Mouse (Mus musculus) lung, adult 2 months (tissue): ENCODE data around the gene Cdh26. TPM values are rescaled to one million over a fixed set of nuclear protein-coding genes. Genes with fewer than 3 reads are reported as not detected.

Experiments
- DNase-seq: peaks from one replicate; pipeline ENCODE4 v3.0.0; 2022
- H3K4me1 ChIP-seq: fragments of 200-500 bp; 2 replicates; pipeline ENCODE4 v1.6.1; 2011; ENCODE audit warnings: low read length; ENCODE audit not compliant: control insufficient read depth, insufficient read depth
- H3K4me3 ChIP-seq: fragments of 200-500 bp; replicated peaks from 2 replicates; pipeline ENCODE3; 2011; ENCODE audit warnings: low read depth, mild to moderate bottlenecking, control low read depth, low read length; ENCODE audit errors: extremely low read depth
- CTCF ChIP-seq: fragments of 200-500 bp; IDR thresholded peaks from 2 replicates; pipeline ENCODE4 v1.5.1; 2011; ENCODE audit warnings: mild to moderate bottlenecking, low read length, control low read depth; ENCODE audit not compliant: insufficient read depth
- POLR2A ChIP-seq: fragments of 200-500 bp; IDR thresholded peaks from 2 replicates; pipeline ENCODE4 v1.6.1; 2011; ENCODE audit warnings: low read depth, mild to moderate bottlenecking, control low read depth, low read length, borderline replicate concordance; ENCODE audit errors: extremely low read depth
- WGBS: fragments of 180-500 bp; shearing (Covaris S2); methylation state at CpG from one replicate; pipeline ENCODE4 v1.1.7; 2018; 5-methylcytosine and 5-hydroxymethylcytosine counted together
- polyA plus RNA-seq: library from polyadenylated mRNA; depleted of rRNA; stranded (reverse); fragments of >200 nt; gene quantifications from 2 replicates; pipeline ENCODE4 v1.2.3, GENCODE M21; 2012

The Cdh26 gene
- polyA plus RNA-seq, 1 experiment = 0.50 TPM

DNA sequence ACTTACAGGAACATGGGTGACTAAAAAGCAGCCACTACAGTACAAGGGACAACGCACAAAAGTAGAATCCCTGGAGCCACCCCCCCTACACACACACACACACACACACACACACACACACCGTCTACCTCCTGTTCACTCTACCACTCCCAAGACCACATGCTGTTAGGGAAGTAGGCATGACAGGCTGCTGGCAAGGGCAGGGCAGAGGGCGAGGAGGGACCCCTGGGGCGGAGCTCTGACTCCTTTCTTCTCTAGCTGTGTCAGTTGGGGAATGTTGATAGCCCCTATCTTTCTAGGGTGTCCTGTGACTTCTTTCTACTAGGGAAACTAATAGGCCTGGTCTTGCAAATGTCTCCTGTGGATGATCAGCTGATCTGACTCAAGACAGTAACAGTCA lies 13.4 kb upstream of the Cdh26 start:
- no peak for DNase-seq
- WGBS = 80% methylated on average over 4 of the region's 4 CpGs
- Histone ChIP-seq H3K4me1 (peaks cover 7% of the 10 kb centered on the region), H3K4me3 (no peak overlapping the region)
- TF ChIP-seq POLR2A = no peak
- no peak for TF ChIP-seq CTCF

DNA sequence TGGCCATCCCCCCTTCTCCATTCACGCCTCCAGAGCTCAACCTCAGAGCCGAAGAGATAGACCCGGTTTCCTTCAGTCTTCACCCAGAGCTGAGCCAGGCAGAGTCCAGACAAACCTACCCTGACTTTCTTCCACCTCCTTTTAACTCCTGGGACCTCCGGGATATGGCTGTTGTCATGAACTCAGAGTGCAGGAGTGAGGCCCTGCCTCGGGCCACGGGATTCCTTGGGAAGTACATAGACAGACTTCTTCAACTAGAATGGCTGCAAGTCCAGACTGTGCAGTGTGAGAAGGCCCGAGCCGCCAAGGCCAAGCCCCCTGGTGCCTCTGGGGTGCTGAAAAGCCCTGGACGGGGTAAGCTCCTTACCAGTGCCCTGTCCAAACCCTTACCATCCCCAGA lies 9.8 kb upstream of the Cdh26 start:
- TF ChIP-seq CTCF = no peak
- DNase-seq = no peak
- H3K4me1 ChIP-seq = no peaks in the 10 kb centered on the region
- WGBS = 84% methylated on average over 9 of the region's 9 CpGs
- no peak overlapping the region for H3K4me3 ChIP-seq

DNA sequence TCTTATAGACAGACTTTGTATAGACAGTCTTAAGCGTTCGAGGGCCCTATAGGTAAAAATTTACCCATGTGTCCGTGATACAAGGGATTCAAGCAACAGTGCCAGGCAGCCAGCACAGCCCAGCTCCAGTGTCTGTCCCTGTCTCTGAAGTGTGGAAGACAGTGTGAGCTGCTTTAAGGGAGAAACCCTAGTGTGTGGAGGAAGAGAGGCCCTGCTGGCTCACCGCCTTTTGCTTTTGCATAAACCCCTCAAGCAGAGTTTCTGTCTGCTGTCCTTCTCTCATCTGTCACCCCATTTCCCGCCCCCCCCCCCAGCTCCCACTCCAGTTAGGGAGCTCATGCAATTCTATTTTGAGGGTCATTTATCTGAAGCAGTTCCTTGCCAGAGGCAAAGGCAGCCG lies 8.7 kb upstream of the Cdh26 start:
- no peak for DNase-seq
- no peaks in the 10 kb centered on the region; the same call in 1 of the 2 replicates for H3K4me1 ChIP-seq
- WGBS = 60% methylated on average over 6 of the region's 6 CpGs
- TF ChIP-seq POLR2A (no peak), CTCF (no peak)
- H3K4me3 ChIP-seq = no peak overlapping the region

DNA sequence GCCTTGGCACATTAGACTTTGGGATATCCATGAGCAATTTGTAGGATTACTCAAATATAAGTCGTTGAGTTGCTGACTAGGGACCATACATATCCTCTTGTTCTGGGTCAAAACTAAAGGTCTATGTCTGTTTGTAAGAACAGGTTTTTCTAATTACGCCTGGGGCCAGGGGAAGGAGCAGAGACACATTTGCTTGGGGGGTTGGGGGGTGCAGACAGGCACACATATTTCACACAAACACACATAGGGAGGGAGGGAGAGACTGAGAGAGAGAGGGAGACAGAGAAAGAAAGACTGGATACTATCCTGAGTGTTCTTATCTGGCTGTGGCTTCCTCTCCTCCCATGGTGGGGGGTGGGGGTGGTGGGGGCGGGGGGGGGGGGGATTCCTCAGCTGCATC lies 8.1 kb upstream of the Cdh26 start:
- no peak for TF ChIP-seq CTCF
- no peak for TF ChIP-seq POLR2A
- no peaks in the 10 kb centered on the region; the same call in 1 of the 2 replicates for H3K4me1 ChIP-seq
- 61% methylated on average over 2 of the region's 3 CpGs for WGBS

DNA sequence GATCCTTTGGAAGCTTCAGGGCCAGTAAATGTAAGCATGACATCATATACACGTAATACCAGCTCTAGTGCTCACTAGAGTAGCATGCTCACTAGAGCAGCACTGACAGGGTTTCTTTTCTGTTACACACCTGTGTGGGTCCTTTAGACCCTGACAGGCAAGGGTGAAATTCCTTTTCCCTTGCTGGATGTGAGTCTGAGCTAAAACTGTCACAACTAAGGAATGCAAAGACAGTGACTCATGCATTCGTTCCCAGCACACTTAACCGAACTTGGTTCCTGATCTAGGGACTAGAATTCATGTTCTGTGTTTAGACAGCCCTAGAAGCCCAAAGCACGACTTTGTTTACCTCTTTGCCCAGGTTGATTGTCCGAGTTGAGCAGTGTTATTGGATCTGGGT lies 7.1 kb upstream of the Cdh26 start:
- no peak for TF ChIP-seq POLR2A
- no peak for TF ChIP-seq CTCF
- no peak overlapping the region for H3K4me3 ChIP-seq
- no peak for DNase-seq
- H3K4me1 ChIP-seq = no peaks in the 10 kb centered on the region; the same call in 1 of the 2 replicates
- WGBS = 54% methylated on average over 5 of the region's 5 CpGs

More for the DNA sequence above, 8.1 kb upstream of the Cdh26 start:
- H3K4me3 ChIP-seq = no peak overlapping the region
- no peak for DNase-seq

DNA sequence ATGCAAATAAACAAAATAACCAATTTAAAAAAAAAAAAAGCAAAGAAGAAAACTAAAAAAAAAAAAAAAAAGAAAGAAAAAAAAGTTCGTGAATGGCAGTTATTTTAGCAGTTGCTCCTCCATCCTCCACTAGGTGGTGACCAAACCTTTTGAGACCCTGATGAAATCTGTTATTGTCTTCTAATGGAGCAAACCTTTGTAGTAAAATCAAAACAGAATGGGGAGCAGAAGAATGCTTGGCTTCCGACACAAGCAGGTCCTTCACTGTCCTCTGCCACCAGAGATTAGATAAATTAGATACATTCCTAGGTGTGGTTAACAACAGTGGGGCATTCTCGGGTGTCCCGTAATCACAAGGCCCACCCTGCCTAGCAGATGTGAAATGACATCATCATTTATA lies 4.1 kb upstream of the Cdh26 start:
- DNase-seq = no peak
- TF ChIP-seq POLR2A = no peak
- TF ChIP-seq CTCF = no peak; the same call in 1 of the 2 replicates
- Histone ChIP-seq H3K4me1 (no peaks in the 10 kb centered on the region; the same call in 1 of the 2 replicates), H3K4me3 (no peak overlapping the region)
- 21% methylated on average over 4 of the region's 4 CpGs for WGBS

DNA sequence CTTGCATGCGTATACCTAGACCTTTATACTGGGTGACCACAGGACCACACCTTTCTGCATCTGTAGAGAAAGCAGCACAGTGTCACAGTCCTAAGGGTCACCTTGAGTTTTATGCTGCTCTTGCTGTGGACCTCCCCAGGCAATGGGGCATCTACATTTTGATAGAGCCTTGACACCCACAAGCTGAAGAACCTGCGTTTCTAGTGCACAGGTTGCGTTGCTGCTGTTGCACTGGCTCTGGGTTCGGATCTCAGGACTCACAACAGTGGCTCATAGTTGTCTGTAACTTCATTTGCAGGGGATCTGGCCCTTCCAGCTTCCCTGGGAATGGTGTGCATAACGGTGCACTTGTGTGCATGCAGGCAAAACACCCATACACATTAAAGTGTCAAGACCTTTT lies 3.1 kb upstream of the Cdh26 start:
- H3K4me3 ChIP-seq = no peak overlapping the region
- no peaks in the 10 kb centered on the region; the same call in 1 of the 2 replicates for H3K4me1 ChIP-seq
- 76% methylated on average over 5 of the region's 5 CpGs for WGBS
- no peak for DNase-seq
- TF ChIP-seq POLR2A (no peak), CTCF (no peak)

DNA sequence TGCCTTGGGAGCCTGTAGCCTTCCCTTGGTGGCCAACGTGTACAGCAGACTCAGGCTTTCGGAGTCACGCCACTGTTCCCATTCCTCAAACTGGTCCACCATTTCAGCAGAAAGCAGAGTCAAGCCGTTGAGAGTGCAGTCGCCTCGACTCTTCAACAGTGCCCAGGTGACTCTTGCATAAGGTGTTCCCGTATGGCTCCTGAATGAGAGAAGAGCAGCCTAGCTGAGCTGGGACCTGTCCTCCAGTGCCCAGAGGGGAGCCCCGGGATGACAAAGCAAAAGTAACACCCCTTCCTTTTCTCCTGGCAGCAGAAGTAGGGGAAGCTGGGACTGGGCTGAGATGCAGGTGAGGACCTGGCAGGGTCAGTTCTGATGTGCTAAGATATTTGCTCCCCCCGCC lies 2.1 kb upstream of the Cdh26 start:
- DNase-seq = no peak
- TF ChIP-seq CTCF = no peak
- TF ChIP-seq POLR2A = no peak
- Histone ChIP-seq H3K4me1 (peaks cover 3% of the 10 kb centered on the region; the same call in 1 of the 2 replicates), H3K4me3 (no peak overlapping the region)
- 71% methylated on average over 9 of the region's 9 CpGs for WGBS

DNA sequence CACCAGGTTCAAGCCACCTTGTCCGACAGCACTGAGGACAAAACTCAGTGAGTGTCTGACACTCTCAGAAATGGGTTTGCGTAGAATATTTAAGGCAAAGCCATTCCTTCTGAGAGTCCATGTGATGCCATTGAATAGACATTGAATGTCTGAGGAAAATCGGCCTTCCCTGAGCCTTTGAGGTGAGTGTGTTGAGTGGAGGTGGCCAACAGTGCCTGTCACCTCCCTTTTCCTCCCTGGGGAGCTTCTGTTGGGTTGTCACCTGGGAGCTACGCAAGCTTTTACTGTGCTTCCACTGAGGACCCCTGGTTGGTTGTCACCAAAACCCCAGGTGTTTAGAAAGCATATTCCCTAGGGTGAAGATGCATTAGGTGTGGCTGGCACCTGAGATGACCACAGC lies 1.7 kb upstream of the Cdh26 start:
- TF ChIP-seq POLR2A (no peak), CTCF (no peak)

DNA sequence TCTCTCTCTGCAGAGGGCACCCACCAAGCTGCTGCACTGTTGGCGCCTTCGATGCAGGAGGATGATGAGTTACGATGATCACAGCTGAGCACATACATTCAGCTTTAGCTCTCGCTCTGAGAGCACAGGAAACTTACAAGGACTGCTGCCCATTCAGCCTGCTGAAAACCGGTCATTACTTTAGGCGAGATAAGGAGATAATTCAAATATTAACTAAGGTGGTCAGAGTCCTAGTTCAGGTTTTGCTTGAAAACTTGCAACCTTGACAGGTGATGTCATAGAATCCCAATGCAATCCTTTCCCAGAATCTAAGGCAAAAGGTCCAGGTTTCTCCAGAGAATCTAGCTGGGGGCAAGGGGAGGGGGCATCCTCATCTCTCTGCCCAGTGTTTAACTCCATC lies 905 bp upstream of the Cdh26 start:
- TF ChIP-seq POLR2A = no peak
- TF ChIP-seq CTCF = no peak
- peaks cover 3% of the 10 kb centered on the region; the same call in 1 of the 2 replicates for H3K4me1 ChIP-seq
- no peak for DNase-seq
- H3K4me3 ChIP-seq = no peak overlapping the region
- 66% methylated on average over 6 of the region's 6 CpGs for WGBS

More for the DNA sequence above, 1.7 kb upstream of the Cdh26 start:
- peaks cover 3% of the 10 kb centered on the region; the same call in 1 of the 2 replicates for H3K4me1 ChIP-seq
- 85% methylated on average over 4 of the region's 4 CpGs for WGBS
- no peak overlapping the region for H3K4me3 ChIP-seq
- no peak for DNase-seq

DNA sequence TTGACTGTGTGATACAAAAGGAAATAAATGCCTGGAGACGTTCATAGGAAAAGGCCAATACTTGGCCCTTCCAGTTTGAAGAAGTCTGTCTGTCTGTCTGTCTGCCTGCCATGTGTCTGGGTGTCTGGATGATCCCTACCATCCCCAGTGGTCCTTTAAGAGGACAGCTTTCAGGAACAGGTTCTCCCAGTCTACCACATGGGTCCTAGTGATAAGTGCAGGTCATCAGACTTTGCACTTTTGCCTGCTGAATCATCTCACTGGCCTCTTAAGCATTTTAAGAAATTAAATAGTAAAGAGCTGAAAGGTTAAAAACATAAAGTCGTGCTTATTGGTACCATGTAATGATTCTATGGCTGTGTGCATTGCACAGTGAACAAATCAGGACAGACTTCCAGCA lies 3.2 kb downstream of the Cdh26 start:
- DNase-seq = no peak
- WGBS = 65% methylated on average over 2 of the region's 2 CpGs
- Histone ChIP-seq H3K4me3 (no peak overlapping the region), H3K4me1 (peaks cover 3% of the 10 kb centered on the region; the same call in 1 of the 2 replicates)
- no peak for TF ChIP-seq POLR2A
- TF ChIP-seq CTCF = no peak
